Mouse (Mus musculus) olfactory bulb, adult 2 months (tissue): ENCODE data around the gene Neurod4.

Experiments
- CTCF ChIP-seq: fragments of 200-500 bp; IDR thresholded peaks from 2 replicates; pipeline ENCODE4 v1.5.1; 2012; ENCODE audit warnings: low read depth, mild to moderate bottlenecking, low read length, moderate library complexity; ENCODE audit not compliant: insufficient read depth
- POLR2A ChIP-seq: fragments of 200-500 bp; IDR thresholded peaks from 2 replicates; pipeline ENCODE4 v1.6.1; 2012; ENCODE audit warnings: mild to moderate bottlenecking, low read depth, low read length, moderate library complexity; ENCODE audit not compliant: insufficient read depth

- no peak for TF ChIP-seq CTCF
- no peak for TF ChIP-seq POLR2A
Measured at GRCm38 (mm10) chr10:130313531-130313930, 33.5 kb upstream of the Neurod4 start.
